ENCODE assay signal across 16 mouse cellular contexts in genomic region chr1:54913063-54913335, GRCm38 (mm10). TPM values are rescaled to one million over a fixed set of nuclear protein-coding genes. Genes with fewer than 3 reads are reported as not detected.
DNase-seq lines count a peak whose midpoint lies in the region; ATAC-seq and TF ChIP-seq lines count a peak whose summit lies in the region.
"Had no signal": no experiment of that assay in that cellular context is flagged by ENCODE, and none has a peak within 500 bp of the region (broad histone marks: within the 10 kb centered on the region; RNA-seq: fewer than 3 reads in every experiment).

No protein-coding gene starts in this region.

- peak; percentile 27; the same call in 1 of the 2 replicates for TF ChIP-seq CTCF in gastrocnemius, adult 2 months (IDR thresholded peaks at IDR 0.05)
- peak; percentile 60 for TF ChIP-seq CTCF in layer of hippocampus, adult 2 months (conservative IDR thresholded peaks at IDR 0.05)
- TF ChIP-seq CTCF in midbrain, postnatal 0 days (IDR thresholded peaks at IDR 0.05), result peak; percentile 27; the same call in 1 of the 2 replicates
- TF ChIP-seq CTCF in stomach, postnatal 0 days (IDR thresholded peaks at IDR 0.05; ENCODE audit: low read depth), result peak; percentile 46

- H3K27me3 ChIP-seq in midbrain, postnatal 0 days (ENCODE audit: insufficient read depth, low read length), result no peaks in the 10 kb centered on the region
- no peaks in the 10 kb centered on the region for H3K27me3 ChIP-seq in midbrain, embryonic 10.5 days (ENCODE audit: low read depth, poor library complexity, severe bottlenecking)
- H3K27me3 ChIP-seq in stomach, postnatal 0 days (ENCODE audit: control insufficient read depth, insufficient read depth, low read length), result no peaks in the 10 kb centered on the region
- H3K27me3 ChIP-seq in kidney, embryonic 16.5 days (ENCODE audit: insufficient read depth, low read length), result no peaks in the 10 kb centered on the region
- H3K27me3 ChIP-seq: embryonic facial prominence, embryonic 13.5 days; liver, embryonic 13.5 days; neural tube, embryonic 12.5 days had no signal

- H3K9ac ChIP-seq in midbrain, postnatal 0 days (replicated peaks; ENCODE audit: low read length, poor library complexity, severe bottlenecking), result no peak overlapping the region
- no peak overlapping the region for H3K9ac ChIP-seq in stomach, postnatal 0 days (ENCODE audit: low read length)
- no peak overlapping the region for H3K9ac ChIP-seq in kidney, embryonic 16.5 days (replicated peaks; ENCODE audit: low read length)
- H3K9ac ChIP-seq: embryonic facial prominence, embryonic 13.5 days; hindbrain, embryonic 14.5 days; liver, embryonic 13.5 days; neural tube, embryonic 12.5 days had no signal

- no peaks in the 10 kb centered on the region for H3K36me3 ChIP-seq in midbrain, postnatal 0 days (ENCODE audit: insufficient read depth, low read length)
- no peaks in the 10 kb centered on the region for H3K36me3 ChIP-seq in midbrain, embryonic 10.5 days
- no peaks in the 10 kb centered on the region for H3K36me3 ChIP-seq in stomach, postnatal 0 days (ENCODE audit: control insufficient read depth, insufficient read depth, low read length)
- H3K36me3 ChIP-seq in kidney, embryonic 16.5 days (ENCODE audit: insufficient read depth, low read length), result no peaks in the 10 kb centered on the region
- H3K36me3 ChIP-seq: embryonic facial prominence, embryonic 13.5 days; forebrain, embryonic 10.5 days; liver, embryonic 13.5 days; neural tube, embryonic 12.5 days had no signal

- H3K4me3 ChIP-seq in gastrocnemius, adult 2 months, result no peak overlapping the region
- no peak overlapping the region for H3K4me3 ChIP-seq in layer of hippocampus, adult 2 months
- H3K4me3 ChIP-seq in midbrain, postnatal 0 days (ENCODE audit: low read depth, low read length), result no peak overlapping the region
- H3K4me3 ChIP-seq in midbrain, embryonic 10.5 days, result no peak overlapping the region
- H3K4me3 ChIP-seq in stomach, postnatal 0 days (ENCODE audit: low read depth, low read length), result no peak overlapping the region
- H3K4me3 ChIP-seq in kidney, embryonic 16.5 days (ENCODE audit: low read length), result no peak overlapping the region
- H3K4me3 ChIP-seq: embryonic facial prominence, embryonic 13.5 days; forebrain, embryonic 10.5 days; liver, embryonic 13.5 days; neural tube, embryonic 12.5 days had no signal

- DNase-seq in gastrocnemius, adult 2 months, result no peak
- DNase-seq in gastrocnemius, adult 8-10 months (ENCODE audit: low spot score in 2 of 2), result no peak
- no peak for DNase-seq in layer of hippocampus, adult 2 months (ENCODE audit: low spot score in 2 of 2)
- no peak for DNase-seq in layer of hippocampus, adult 11-12 months (ENCODE audit: low spot score)
- no peak for DNase-seq in midbrain, postnatal 0 days (ENCODE audit: low spot score)
- no peak for DNase-seq in midbrain, embryonic 10.5 days (ENCODE audit: low spot score)
- no peak for DNase-seq in stomach, postnatal 0 days (ENCODE audit: low spot score)
- DNase-seq: gastrocnemius, postnatal 36 days; kidney, adult 9 months; liver, embryonic 13.5 days; right cerebral cortex, postnatal 25 days had no signal

- no peak for TF ChIP-seq EP300 in stomach, postnatal 0 days (optimal IDR thresholded peaks at IDR 0.05)

- no peak overlapping the region for H3K4me2 ChIP-seq in midbrain, postnatal 0 days (ENCODE audit: low read depth, low read length, poor library complexity, severe bottlenecking)
- H3K4me2 ChIP-seq in stomach, postnatal 0 days (replicated peaks; ENCODE audit: low read depth), result no peak overlapping the region
- H3K4me2 ChIP-seq in kidney, embryonic 16.5 days (replicated peaks; ENCODE audit: low read depth, low read length), result no peak overlapping the region
- H3K4me2 ChIP-seq: hindbrain, embryonic 14.5 days; liver, embryonic 13.5 days; neural tube, embryonic 12.5 days had no signal

- peaks cover 6% of the 10 kb centered on the region; the same call in 1 of the 2 replicates for H3K4me1 ChIP-seq in midbrain, postnatal 0 days (ENCODE audit: insufficient read depth, low read length)
- peaks cover 9% of the 10 kb centered on the region; the same call in 1 of the 2 replicates for H3K4me1 ChIP-seq in midbrain, embryonic 10.5 days
- no peaks in the 10 kb centered on the region; the same call in 1 of the 2 replicates for H3K4me1 ChIP-seq in stomach, postnatal 0 days (replicated peaks; ENCODE audit: control insufficient read depth, insufficient read depth)
- H3K4me1 ChIP-seq in kidney, embryonic 16.5 days (ENCODE audit: insufficient read depth, low read length), result peaks cover 3% of the 10 kb centered on the region; the same call in 1 of the 2 replicates

- no peaks in the 10 kb centered on the region for H3K9me3 ChIP-seq in midbrain, postnatal 0 days (ENCODE audit: low read length)
- no peaks in the 10 kb centered on the region for H3K9me3 ChIP-seq in midbrain, embryonic 10.5 days (replicated peaks)
- H3K9me3 ChIP-seq in stomach, postnatal 0 days (ENCODE audit: control insufficient read depth, low read length), result no peaks in the 10 kb centered on the region
- H3K9me3 ChIP-seq in kidney, embryonic 16.5 days (ENCODE audit: low read length), result no peaks in the 10 kb centered on the region
- H3K9me3 ChIP-seq: embryonic facial prominence, embryonic 13.5 days; forebrain, embryonic 10.5 days; liver, embryonic 13.5 days; neural tube, embryonic 12.5 days had no signal

- intact Hi-C loops in gastrocnemius, adult 2 months (cut with DNase I), result no loop called here

- ATAC-seq in midbrain, postnatal 0 days (ENCODE audit: low FRiP score), result no peak
- no peak for ATAC-seq in stomach, postnatal 0 days (ENCODE audit: low FRiP score, low TSS enrichment)
- ATAC-seq in kidney, embryonic 16.5 days (ENCODE audit: low FRiP score, low TSS enrichment), result no peak

- peak overlapping the region; percentile 65 for H3K27ac ChIP-seq in gastrocnemius, adult 2 months
- no peak overlapping the region; the same call in 1 of the 2 replicates for H3K27ac ChIP-seq in layer of hippocampus, adult 2 months
- no peak overlapping the region for H3K27ac ChIP-seq in midbrain, postnatal 0 days (ENCODE audit: low read depth, low read length)
- no peak overlapping the region for H3K27ac ChIP-seq in midbrain, embryonic 10.5 days (replicated peaks)
- H3K27ac ChIP-seq in stomach, postnatal 0 days (replicated peaks), result no peak overlapping the region
- no peak overlapping the region for H3K27ac ChIP-seq in kidney, embryonic 16.5 days (ENCODE audit: low read length)
- H3K27ac ChIP-seq: hindbrain, embryonic 14.5 days; liver, embryonic 13.5 days; neural tube, embryonic 12.5 days had no signal

RNA-seq across cellular contexts. Expression of gene Ankrd44, which starts 13.2 kb away (rescaled TPM):
- 1 to 10 TPM; 7.5 to 9.6 TPM for total RNA-seq in gastrocnemius, adult 2 months (2021)
- 1 to 10 TPM; 4.0 to 6.9 (median 5.7) TPM for total RNA-seq in gastrocnemius, adult 8-10 months (2022)
- 10 to 100 TPM in 1 of 2 experiments, 1 to 10 TPM in 1; 8.8 to 14.5 TPM for total RNA-seq in layer of hippocampus, adult 2 months (2021)
- total RNA-seq in midbrain, postnatal 0 days (2014; rRNA removed), result 51.6 and 68.9 TPM in 2 replicates
- polyA plus RNA-seq in midbrain, postnatal 0 days (2015; fragmentation: Nextera tagmentation; extraction: Ambion mirVana), result 13.2 and 16.7 TPM in 2 replicates
- 7.8 and 10.8 TPM in 2 replicates for polyA plus RNA-seq in midbrain, embryonic 10.5 days (2016; fragmentation: Nextera tagmentation; extraction: Ambion mirVana)
- polyA plus RNA-seq in stomach, postnatal 0 days (2015; fragmentation: Nextera tagmentation; extraction: Ambion mirVana), result 7.8 and 8.7 TPM in 2 replicates
- 6.6 and 6.8 TPM in 2 replicates for polyA plus RNA-seq in kidney, embryonic 16.5 days (2015; fragmentation: Nextera tagmentation; extraction: Ambion mirVana)
